Mouse (Mus musculus) cerebral cortex, adult 2 months (tissue): ENCODE results near the gene Rpl27.

Experiments
- WGBS: fragments of 180-500 bp; shearing (Covaris S2); methylation state at CpG from one replicate; pipeline ENCODE4 v1.1.7; 2018; 5-methylcytosine and 5-hydroxymethylcytosine counted together

Rpl27 gene

DNA sequence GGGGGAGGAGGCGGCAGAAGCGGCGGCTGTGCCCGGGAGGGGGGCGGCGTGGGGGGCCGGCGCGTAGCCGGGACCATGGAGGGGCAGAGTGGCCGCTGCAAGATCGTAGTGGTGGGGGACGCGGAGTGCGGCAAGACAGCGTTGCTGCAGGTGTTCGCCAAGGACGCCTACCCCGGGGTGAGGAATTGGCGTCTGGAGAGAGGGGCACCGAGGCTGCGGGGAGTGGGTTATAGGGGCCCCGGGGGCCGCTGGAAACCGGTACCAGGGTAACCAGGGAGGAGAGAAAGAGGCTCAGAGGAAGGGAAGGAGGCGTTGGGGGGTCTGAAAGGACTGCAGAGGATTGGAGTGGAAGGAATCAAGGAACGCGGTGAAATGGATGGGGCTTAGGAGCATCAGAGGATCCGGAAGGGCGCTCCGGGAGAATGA is 26.2 kb downstream of the Rpl27 start:
- under 1% methylated on average over 30 of the region's 31 CpGs for WGBS

DNA sequence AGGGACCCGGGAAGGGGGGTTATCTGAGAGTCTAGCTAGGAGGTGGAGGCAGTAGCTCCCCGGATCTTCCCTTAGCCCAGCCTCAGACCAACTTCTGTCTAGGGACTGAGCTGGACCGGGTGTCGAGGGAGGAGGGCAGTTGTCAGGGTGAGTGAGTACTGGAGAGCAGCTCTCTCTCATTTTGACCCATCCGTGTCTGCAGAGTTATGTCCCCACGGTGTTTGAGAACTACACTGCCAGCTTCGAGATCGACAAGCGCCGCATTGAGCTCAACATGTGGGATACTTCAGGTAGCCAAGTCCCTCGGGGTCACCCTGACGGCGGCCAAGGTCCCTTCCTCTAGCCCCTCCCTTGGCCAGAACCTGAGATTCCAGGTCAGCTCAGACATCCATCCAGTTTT is 26.6 kb downstream of the Rpl27 start:
- WGBS = 8% methylated on average over 13 of the region's 13 CpGs

DNA sequence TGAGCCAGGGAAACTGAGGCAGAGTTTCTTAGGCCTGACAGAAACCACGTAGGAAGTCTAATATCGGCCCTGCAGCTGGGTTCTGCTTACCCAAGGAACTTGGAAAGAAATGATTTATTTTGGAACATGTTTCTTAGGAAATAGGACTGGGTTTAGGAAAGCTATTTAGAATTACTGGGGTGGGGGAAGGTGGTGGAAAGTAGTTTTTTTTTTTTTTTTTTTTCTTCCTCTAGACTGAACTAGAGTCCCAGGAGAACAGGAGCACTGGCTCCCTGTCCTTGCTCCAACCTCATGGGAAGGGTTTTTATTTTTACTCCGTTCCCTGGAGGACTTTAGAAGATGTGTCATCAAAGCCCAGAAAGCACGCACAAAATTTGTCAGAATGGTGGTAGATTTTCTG is 27.1 kb downstream of the Rpl27 start:
- WGBS = 41% methylated on average over 4 of the region's 4 CpGs

DNA sequence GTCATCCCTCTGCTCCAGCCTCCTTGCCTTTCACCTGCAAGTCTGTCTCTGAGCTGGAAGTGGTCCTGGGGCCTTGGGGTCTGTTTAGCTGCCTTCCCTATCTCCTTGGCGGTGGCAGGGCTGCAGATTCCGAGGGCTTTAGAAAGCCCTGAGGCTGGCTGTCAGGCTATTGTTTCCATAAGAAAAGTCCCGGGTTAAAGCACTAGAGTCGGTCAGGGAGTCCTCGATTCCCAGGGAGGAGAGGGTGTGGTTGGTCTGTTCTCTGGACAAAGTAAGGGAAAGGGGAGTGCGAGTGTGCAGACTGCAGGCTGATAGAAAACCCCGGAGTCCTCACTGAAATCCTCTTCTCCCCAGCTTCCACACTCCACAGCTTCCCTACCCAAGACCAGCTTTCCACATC is 28.1 kb downstream of the Rpl27 start:
- WGBS = 71% methylated on average over 7 of the region's 7 CpGs

DNA sequence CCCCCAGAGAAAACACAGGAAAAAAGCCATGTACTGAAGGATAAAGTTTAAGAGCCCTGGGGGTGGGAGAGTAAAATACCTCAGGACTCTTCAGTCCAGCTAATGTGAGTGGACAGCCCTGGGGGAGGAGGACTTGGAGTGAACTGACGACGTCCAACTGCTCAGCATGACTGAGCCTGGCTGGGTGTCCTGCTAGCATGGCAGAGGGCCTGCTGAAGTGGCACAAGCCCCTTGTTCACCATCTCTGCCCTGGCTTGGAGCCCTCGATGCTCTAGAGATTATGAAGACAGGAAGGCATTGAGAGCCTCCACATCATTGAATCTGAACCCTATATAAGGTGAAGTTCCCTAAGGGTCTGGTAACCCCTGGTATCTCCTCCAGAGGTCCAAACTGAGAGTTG is 29.8 kb downstream of the Rpl27 start:
- WGBS = 52% methylated on average over 3 of the region's 3 CpGs

DNA sequence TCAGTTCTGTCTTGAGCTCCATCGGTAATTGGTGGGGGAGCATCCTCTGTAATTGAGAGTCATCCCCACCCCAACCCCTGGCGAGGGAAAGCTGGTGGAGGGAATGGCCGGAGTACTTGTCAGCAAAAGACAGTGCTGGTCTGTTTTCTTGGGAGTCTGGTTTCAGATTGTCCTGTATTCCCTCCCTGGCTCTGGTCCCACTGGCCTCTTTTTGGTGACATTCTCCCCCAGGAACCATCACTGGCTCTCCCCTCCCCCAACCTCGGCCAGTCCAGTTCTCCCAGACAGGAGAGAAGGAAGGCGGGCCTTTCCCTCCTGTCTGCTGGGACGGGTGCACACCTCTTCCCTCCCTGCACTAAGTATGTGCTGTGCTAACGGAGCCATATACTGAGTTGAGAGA is 30.2 kb downstream of the Rpl27 start:
- 60% methylated on average over 7 of the region's 7 CpGs for WGBS

DNA sequence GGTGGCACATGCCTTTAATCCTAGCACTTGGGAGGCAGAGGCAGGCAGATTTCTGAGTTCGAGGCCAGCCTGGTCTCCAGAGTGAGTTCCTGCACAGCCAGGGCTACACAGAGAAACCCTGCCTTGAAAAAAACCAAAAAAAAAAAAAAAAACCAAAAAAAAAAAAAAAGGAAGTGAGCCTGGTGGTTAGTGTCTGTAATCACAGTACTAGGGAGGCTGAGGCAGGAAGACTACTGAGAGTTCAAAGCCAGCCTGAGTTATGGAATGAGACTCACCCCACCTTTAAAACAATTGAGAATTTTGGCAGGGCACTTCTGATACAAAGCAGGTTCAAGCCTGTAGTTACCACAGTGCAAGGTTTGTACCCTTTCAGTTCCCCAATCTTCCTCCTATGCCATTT is 31.6 kb downstream of the Rpl27 start:
- WGBS = 75% methylated on average over 1 of the region's 1 CpGs

DNA sequence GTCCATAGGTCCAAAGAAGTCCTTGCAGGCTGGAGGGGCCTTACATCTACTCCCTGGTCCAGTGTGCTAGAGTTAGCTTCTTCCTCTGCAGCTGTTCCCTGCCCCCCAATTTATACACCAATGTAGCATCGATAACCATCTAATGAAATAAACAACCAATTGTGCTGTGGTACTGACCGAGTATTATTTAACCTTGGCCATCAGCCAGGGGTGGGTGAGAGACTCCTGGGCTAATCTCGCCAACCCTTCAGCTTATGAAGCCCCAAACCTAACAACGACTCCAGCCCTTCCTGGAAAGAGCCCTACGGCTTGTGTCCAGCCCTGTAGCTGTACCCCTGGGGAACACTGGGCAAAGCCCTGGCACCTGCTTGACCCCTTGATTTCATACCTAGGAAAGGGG is 32.2 kb downstream of the Rpl27 start:
- WGBS = 57% methylated on average over 5 of the region's 5 CpGs

DNA sequence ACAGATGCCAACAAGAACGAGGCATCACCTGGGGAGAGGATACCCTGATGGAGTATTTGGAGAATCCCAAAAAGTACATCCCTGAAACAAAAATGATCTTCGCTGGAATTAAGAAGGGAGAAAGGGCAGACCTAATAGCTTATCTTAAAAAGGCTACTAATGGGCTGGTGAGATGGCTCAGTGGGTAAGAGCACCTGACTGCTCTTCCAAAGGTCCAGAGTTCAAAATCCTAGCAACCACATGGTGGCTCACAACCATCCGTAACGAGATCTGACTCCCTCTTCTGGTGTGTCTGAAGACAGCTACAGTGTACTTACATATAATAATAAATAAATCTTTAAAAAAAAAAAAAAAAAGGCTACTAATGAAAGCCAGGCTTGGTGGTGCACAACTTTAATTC is 34.3 kb downstream of the Rpl27 start:
- WGBS = 91% methylated on average over 4 of the region's 4 CpGs

DNA sequence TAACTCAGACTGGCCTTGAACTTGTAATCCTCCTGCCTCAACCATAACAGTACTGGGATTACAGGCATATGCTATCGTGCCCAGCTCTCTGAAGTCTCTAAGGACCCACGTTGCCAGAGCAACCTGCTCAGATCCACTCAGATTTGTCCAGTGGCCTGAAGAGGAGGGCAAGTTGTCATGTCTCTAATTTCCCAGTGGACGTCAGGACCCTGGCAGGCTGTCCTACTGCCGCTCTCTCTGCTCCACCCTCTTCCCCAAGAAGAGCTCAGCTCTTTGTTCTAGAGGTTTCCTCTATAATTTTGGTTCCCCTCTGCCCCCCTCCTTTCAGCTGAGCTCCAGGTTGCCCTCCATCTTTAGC is 35.1 kb downstream of the Rpl27 start:
- 31% methylated on average over 4 of the region's 4 CpGs for WGBS

DNA sequence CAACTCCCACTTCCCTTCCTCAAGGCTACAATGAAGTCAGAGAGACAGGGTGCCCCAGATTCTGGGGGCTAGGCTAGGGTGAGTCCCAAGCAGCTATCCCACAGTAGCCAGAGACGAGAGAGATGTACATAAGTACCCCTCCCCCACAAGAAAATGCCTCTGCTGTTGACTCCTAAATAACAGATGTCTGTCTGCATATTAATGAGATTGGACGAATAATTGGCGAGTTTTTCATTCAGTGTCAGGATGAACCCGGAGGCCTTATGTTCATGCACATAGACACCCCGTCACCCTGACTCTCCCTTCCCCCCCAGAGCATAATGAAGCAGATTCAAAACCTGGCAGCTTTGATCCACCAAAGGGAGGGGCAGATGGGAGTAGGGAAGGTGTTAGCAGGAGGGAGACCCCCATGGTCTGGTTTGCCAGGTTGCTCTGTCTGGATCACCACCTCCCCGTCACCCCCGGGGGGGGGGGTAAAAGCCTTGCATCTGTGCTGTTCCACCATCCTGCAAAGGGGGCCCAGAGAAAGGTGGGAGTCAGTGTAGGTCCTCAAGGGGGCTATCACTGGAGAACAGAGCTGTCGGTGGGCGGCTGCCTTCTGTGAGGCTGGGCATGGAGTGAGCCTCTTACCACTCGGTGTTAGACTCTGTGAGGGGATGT is 35.6 kb downstream of the Rpl27 start:
- 31% methylated on average over 10 of the region's 10 CpGs for WGBS

DNA sequence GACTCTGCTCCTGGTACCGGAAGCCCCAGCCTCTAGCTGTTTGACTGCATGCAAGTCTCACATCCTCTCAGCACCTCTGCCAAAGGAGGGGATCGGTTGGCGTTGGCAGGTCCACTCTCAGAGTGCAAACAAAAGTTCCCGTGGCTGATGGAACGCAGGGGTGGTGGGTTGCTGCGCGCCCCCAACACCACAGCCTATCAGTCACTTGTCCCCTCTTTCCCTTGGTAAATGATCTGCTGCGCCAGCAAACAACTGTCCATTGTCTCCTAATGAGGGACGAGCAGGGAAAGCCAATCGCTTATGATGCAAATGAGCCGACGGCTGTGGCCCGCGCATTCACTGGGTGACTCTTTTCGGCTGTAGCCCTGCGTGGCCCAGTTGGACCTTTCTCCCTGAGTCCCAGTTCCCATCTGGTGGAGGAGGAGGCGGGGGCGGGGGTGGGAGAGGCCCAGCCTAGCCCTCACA is 37.1 kb downstream of the Rpl27 start:
- WGBS = 24% methylated on average over 18 of the region's 18 CpGs

DNA sequence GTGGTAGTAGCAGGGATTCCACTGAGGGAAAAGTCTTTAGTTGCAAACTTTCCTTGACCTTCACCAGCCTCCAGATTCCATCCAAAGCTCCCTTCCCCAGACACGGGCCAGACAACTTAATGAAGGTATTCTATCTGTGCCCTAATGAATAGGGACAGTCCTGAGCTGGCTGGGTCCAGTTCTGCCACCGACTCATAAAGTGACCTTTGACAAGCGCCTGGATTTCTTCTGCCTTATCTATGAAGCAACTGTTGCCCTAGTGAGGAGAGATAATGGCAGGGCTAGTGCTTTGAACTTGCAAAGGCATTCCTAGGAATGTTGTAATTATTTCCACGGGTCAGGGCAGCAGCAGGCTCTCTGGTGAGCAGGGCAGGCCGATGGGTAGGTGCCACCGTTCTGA is 38.8 kb downstream of the Rpl27 start:
- WGBS = 79% methylated on average over 6 of the region's 6 CpGs

DNA sequence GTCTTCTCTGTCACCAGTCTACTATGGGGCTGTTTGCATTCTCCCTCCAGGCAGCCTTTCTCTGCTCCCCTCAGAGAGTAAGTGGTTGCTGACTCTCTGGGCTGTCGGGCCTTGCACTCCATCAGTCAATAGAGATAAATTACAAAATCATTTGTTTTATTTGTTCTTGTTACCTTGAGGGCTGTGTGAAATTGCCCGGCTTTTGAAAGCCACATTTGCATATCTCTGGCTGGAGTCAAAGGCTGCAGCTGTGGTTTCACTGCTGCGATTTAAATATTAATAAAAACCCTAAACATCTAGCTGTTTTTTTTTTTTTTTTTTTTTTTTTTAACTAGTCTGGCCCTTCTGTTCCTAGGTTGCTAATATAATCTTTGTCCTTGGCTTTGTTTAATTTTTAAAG is 41.7 kb downstream of the Rpl27 start:
- 75% methylated on average over 3 of the region's 3 CpGs for WGBS

DNA sequence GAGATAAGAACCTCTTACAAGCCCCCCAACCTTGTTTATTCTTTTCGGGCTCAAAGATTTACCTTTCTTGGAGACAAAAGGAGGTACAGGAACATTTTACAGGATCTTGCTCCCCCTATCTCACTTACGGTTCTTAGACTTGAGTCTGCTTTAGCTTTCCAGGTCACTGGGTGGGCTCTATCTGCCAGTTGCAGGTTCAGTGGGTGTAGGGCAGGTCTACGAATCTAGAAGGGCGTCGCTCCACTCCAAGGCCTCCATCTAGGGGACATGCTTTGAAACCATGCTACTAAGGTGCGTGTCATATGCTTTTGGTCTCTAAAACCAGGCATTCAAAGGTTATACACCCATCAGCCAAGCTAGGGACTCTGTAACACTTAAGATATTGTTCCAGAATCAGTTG is 42.1 kb downstream of the Rpl27 start:
- 93% methylated on average over 6 of the region's 6 CpGs for WGBS

DNA sequence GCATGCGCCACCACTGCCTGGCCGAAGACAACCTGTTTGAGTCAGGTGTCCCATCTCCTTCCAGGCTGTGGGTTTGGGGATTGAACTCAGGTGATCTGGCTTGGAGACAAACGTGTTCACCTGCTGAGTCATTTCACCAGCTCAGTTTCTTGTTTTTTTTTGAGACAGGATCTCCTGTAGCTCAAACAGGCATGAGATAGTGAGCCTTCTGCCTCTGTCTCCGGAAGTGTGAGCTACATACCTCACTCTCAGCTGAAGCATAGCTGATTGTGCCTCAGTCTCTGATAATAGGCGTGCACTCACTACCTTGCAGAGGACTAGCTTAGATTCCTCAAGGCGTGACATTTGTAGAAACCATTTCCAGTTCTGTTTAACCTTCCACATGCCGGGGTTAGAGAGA is 42.7 kb downstream of the Rpl27 start:
- WGBS = 93% methylated on average over 7 of the region's 7 CpGs

DNA sequence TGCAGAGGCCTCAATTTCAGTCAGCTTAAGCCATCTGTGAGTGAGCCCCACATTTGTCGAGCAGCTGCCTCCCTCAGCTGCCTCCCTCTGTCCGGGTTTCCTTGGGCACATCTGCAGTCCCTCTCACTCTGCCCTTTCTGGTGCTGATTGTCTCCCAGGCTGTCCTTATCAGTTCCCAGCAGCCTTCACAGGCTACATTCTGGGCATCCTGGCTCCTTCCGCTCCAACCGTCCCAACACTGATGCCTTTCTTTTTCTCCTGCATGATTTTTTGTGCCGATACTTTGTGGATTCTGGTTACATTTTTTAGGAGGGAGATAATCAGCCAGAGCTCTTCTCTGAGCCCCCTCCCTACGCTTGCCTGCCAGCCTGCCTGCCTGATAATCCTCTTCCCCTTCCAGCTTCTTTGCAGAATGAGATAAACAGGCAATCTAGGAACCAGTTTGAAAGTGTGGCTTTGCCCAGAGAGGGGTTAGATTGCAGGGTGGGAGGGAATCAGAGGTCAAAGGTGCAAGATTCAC is 43.5 kb downstream of the Rpl27 start:
- WGBS = 69% methylated on average over 6 of the region's 6 CpGs

DNA sequence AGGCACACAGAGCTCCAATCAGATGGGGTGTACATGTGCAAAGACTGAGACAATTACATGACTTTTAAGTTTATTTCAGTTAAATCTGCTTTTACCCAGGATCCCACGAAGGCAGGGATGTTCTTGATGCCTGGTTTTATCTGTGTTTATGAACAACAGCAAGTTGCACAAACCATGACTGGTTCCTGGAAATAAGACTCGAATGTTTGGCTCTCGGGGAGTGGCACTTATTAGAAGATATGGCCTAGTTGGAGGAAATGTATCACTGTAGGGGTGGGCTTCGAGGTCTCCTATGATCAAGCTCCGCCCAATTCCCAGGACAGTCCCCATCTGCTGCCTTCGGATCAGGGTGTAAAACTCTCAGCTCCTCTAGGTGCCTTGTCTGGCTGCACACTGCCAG is 44.0 kb downstream of the Rpl27 start:
- WGBS = 89% methylated on average over 6 of the region's 6 CpGs
